Mouse (Mus musculus) ES-Bruce4 (cell line): ENCODE measurements around the gene Srl.

ENCODE experiments used
- CTCF ChIP-seq: IDR thresholded peaks from one replicate; pipeline ENCODE4 v1.8.1; 2011; ENCODE audit warnings: low read depth, low read length
- EP300 ChIP-seq: IDR thresholded peaks from 2 replicates; pipeline ENCODE4 v1.6.1; 2011; ENCODE audit warnings: low read depth, low read length; ENCODE audit not compliant: insufficient read depth
- POLR2A ChIP-seq: IDR thresholded peaks from one replicate; pipeline ENCODE4 v1.8.1; 2011; ENCODE audit warnings: low read length; ENCODE audit not compliant: insufficient read depth

DNA sequence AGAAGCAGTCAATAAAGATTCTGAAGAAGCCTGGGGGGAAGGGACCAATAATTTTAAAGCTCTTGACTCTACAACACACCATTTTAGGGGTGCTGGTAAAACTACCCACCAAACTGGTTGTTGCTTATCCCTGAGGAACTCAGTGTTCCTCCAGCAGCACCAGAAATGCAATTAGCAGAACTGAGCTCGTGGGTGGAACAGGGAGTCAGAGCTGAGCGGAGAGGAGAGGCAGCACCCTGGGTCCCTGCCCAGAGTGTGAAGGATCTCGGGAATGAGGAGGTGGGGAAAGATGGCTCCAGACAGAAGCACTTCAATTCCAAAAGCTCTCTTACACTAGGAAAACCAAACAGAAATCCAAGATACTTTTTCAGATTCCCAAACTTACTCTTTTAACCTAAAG, 68.9 kb downstream of the Srl start:
- no peak for TF ChIP-seq CTCF
- TF ChIP-seq POLR2A, result no peak
- no peak for TF ChIP-seq EP300
